Mouse (Mus musculus): ENCODE results near the gene Wrap73. TPM values are rescaled to one million over a fixed set of nuclear protein-coding genes. Genes with fewer than 3 reads are reported as not detected.

Gene Wrap73
- total and polyA plus RNA-seq, 2 experiments: 9.3 to 25.3 TPM

GRCm38 (mm10) chr4:154163296-154163695, 21.1 kb downstream of the Wrap73 start:
- no peak overlapping the region for H3K9ac ChIP-seq (ENCODE audit: low read depth, low read length)
- peaks cover 12% of the 10 kb centered on the region; the same call in 1 of the 2 replicates for H3K4me1 ChIP-seq (ENCODE audit: control insufficient read depth, insufficient read depth, low read length)
- H3K27ac ChIP-seq (replicated peaks; ENCODE audit: insufficient read depth, low read depth, low read length): no peak overlapping the region
- H3K27me3 ChIP-seq (ENCODE audit: control insufficient read depth, insufficient read depth, low read length): no peaks in the 10 kb centered on the region
- DNase-seq (ENCODE audit: extremely low read depth, low read depth, low spot score): peak; percentile 44
- peak; percentile 89 for TF ChIP-seq CTCF (IDR thresholded peaks at IDR 0.05; ENCODE audit: low read depth, low read length)
- no peak for TF ChIP-seq POLR2A (IDR thresholded peaks at IDR 0.05; ENCODE audit: extremely low read depth, insufficient read depth, low read length)
- H3K36me3 ChIP-seq (ENCODE audit: control insufficient read depth, insufficient read depth, low read length): no peaks in the 10 kb centered on the region
- no peaks in the 10 kb centered on the region for H3K79me2 ChIP-seq (ENCODE audit: control insufficient read depth, insufficient read depth, low read length)
- WGBS: 13% methylated on average over 7 of the region's 7 CpGs
- no peak overlapping the region for H3K4me3 ChIP-seq (ENCODE audit: insufficient read depth, low read depth, low read length)

DNA sequence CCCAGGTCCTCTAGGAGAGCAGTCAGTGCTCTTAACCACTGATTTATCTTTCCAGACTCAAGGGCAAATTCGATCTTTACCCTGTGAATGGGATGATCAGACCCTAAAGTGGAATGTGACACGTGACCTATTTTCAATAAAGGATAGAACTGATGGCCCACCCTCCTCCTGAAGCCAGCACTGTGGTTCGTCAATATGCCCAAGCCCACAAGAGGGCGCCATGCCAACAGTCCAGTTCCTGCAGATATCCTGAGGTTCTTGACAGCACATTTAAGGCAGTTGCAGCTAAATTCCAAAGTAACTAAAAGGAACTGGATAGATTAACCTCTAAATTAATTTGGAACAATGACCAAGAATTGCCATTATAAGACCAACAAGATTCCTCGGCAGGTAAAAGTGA, 24.9 kb downstream of the Wrap73 start:
- H3K4me1 ChIP-seq (ENCODE audit: control insufficient read depth, insufficient read depth, low read length): no peaks in the 10 kb centered on the region
- DNase-seq (ENCODE audit: extremely low read depth, low read depth, low spot score): no peak
- no peak overlapping the region for H3K4me3 ChIP-seq (ENCODE audit: insufficient read depth, low read depth, low read length)
- WGBS: 28% methylated on average over 5 of the region's 5 CpGs
- TF ChIP-seq POLR2A (IDR thresholded peaks at IDR 0.05; ENCODE audit: extremely low read depth, insufficient read depth, low read length) (no peak), CTCF (IDR thresholded peaks at IDR 0.05; ENCODE audit: low read depth, low read length) (peak; percentile 77)
- no peak overlapping the region for H3K27ac ChIP-seq (replicated peaks; ENCODE audit: insufficient read depth, low read depth, low read length)
- peaks cover 13% of the 10 kb centered on the region for H3K27me3 ChIP-seq (ENCODE audit: control insufficient read depth, insufficient read depth, low read length)
- H3K36me3 ChIP-seq (ENCODE audit: control insufficient read depth, insufficient read depth, low read length): no peaks in the 10 kb centered on the region
- no peaks in the 10 kb centered on the region for H3K79me2 ChIP-seq (ENCODE audit: control insufficient read depth, insufficient read depth, low read length)
- no peak overlapping the region for H3K9ac ChIP-seq (ENCODE audit: low read depth, low read length)

- Histone ChIP-seq H3K4me1 (ENCODE audit: control insufficient read depth, insufficient read depth, low read length) (no peaks in the 10 kb centered on the region), H3K79me2 (ENCODE audit: control insufficient read depth, insufficient read depth, low read length) (no peaks in the 10 kb centered on the region), H3K9ac (ENCODE audit: low read depth, low read length) (0 out of 2 replicates have a peak overlapping the region, but pooled peaks have one; percentile 25), H3K36me3 (ENCODE audit: control insufficient read depth, insufficient read depth, low read length) (no peaks in the 10 kb centered on the region), H3K4me3 (ENCODE audit: insufficient read depth, low read depth, low read length) (peak overlapping the region; percentile 30; the same call in 1 of the 2 replicates), H3K27ac (replicated peaks; ENCODE audit: insufficient read depth, low read depth, low read length) (no peak overlapping the region), H3K27me3 (ENCODE audit: control insufficient read depth, insufficient read depth, low read length) (peaks cover 13% of the 10 kb centered on the region)
- TF ChIP-seq POLR2A (IDR thresholded peaks at IDR 0.05; ENCODE audit: extremely low read depth, insufficient read depth, low read length) (no peak), CTCF (IDR thresholded peaks at IDR 0.05; ENCODE audit: low read depth, low read length) (no peak)
- no peak for DNase-seq (ENCODE audit: extremely low read depth, low read depth, low spot score)
- WGBS: 5% methylated on average over 15 of the region's 15 CpGs
Observed at GRCm38 (mm10) chr4:154170021-154170420, 27.8 kb downstream of the Wrap73 start.

- no peak within 1 kb of the TSS for H3K27ac ChIP-seq (replicated peaks; ENCODE audit: insufficient read depth, low read depth, low read length)
- H3K79me2 ChIP-seq (ENCODE audit: control insufficient read depth, insufficient read depth, low read length): no peaks in the 10 kb centered on the region
- DNase-seq (ENCODE audit: extremely low read depth, low read depth, low spot score): no peak
- under 1% methylated on average over 61 of the region's 61 CpGs for WGBS
- no peaks in the 10 kb centered on the region for H3K36me3 ChIP-seq (ENCODE audit: control insufficient read depth, insufficient read depth, low read length)
- peaks cover 13% of the 10 kb centered on the region for H3K27me3 ChIP-seq (ENCODE audit: control insufficient read depth, insufficient read depth, low read length)
- H3K4me1 ChIP-seq (ENCODE audit: control insufficient read depth, insufficient read depth, low read length): no peaks in the 10 kb centered on the region
- peak within 1 kb of the TSS; percentile 54 for H3K4me3 ChIP-seq (ENCODE audit: insufficient read depth, low read depth, low read length)
- H3K9ac ChIP-seq (ENCODE audit: low read depth, low read length): peak within 1 kb of the TSS; percentile 46
- TF ChIP-seq CTCF (IDR thresholded peaks at IDR 0.05; ENCODE audit: low read depth, low read length): no peak
- no peak for TF ChIP-seq POLR2A (IDR thresholded peaks at IDR 0.05; ENCODE audit: extremely low read depth, insufficient read depth, low read length)
Observed at GRCm38 (mm10) chr4:154170506-154171150, 28.5 kb downstream of the Wrap73 start, which contains the start of gene Megf6. Gene Megf6, plus strand, starts transcription at chr4:154170730.

DNA sequence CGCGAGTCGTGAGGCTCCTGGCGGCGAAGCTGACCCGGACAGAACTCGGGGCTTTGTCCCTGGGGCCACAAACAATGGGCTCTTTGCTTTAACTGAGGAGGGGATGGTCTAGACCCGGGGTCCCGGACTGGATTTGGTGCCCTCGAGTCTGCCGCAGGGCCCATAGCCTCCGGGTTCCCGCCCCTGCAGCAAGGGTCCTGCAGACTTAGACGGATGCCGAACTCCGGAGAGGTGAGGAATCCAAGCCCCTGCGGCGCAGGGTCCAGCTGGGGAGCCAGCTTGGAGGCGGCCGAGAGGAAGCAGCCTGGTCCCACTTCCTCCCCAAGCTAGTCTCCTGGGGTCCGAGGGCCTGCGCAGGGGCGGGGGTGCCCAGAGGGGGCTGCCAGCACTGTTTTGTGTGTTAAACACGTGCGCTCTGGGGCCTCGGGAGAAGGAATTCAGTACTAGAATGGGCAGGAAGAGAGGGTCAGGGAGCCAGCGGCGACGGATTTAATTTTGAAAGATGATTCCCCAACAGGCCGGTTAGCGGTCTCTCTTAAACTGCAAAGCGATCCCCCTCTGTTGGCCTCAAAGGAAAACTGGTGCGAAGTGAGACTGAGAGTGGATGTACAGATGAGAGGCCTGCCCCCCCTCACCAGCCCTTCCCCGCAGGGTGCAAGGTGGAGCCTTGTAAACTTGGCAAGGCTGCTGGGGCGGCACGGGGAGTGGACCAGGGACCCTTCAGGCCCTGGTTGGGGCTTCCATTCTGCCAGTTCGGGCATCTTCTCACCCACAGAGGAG, 29.2 kb downstream of the Wrap73 start:
- 4% methylated on average over 37 of the region's 37 CpGs for WGBS
- H3K4me1 ChIP-seq (ENCODE audit: control insufficient read depth, insufficient read depth, low read length): no peaks in the 10 kb centered on the region
- no peaks in the 10 kb centered on the region for H3K36me3 ChIP-seq (ENCODE audit: control insufficient read depth, insufficient read depth, low read length)
- H3K27ac ChIP-seq (replicated peaks; ENCODE audit: insufficient read depth, low read depth, low read length): no peak overlapping the region
- H3K4me3 ChIP-seq (ENCODE audit: insufficient read depth, low read depth, low read length): peak overlapping the region; percentile 54; the same call in 1 of the 2 replicates
- H3K79me2 ChIP-seq (ENCODE audit: control insufficient read depth, insufficient read depth, low read length): no peaks in the 10 kb centered on the region
- no peak for TF ChIP-seq CTCF (IDR thresholded peaks at IDR 0.05; ENCODE audit: low read depth, low read length)
- TF ChIP-seq POLR2A (IDR thresholded peaks at IDR 0.05; ENCODE audit: extremely low read depth, insufficient read depth, low read length): no peak
- no peak for DNase-seq (ENCODE audit: extremely low read depth, low read depth, low spot score)
- peaks cover 13% of the 10 kb centered on the region for H3K27me3 ChIP-seq (ENCODE audit: control insufficient read depth, insufficient read depth, low read length)
- H3K9ac ChIP-seq (ENCODE audit: low read depth, low read length): peak overlapping the region; percentile 46
